Mouse (Mus musculus) left cerebral cortex, adult 11 months (tissue): ENCODE results near the gene Ecsit.
"Not testable (repeated sequence)": the region's sequence is repeated elsewhere in the genome, so short reads cannot be mapped to it uniquely, and the experiment has no call there.

ENCODE experiments used
- DNase-seq: peaks from one replicate; pipeline ENCODE4 v3.0.0; 2022; ENCODE audit warnings: low spot score

Ecsit gene

GRCm38 (mm10) chr9:22089986-22090385, 4.7 kb upstream of the Ecsit start:
- no peak for DNase-seq

DNA sequence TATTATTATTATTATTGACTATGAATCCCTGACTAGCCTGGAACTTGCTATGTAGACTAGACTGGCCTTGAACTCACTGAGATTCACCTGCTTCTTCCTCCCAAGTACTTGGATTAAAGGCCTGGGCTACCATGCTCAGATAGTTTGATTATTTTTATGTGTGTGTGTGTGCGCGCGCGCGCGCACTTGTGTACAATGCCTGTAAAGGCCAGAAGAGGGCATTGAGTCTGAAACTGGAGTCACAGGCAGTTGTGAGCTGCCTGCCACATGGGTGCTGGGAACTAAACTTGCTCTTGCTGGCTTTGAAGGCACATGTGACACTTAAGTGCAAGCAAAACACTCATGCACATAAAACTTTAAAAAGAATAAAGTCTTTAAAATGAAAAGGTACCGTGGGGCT, 4.0 kb upstream of the Ecsit start:
- DNase-seq = no peak

DNA sequence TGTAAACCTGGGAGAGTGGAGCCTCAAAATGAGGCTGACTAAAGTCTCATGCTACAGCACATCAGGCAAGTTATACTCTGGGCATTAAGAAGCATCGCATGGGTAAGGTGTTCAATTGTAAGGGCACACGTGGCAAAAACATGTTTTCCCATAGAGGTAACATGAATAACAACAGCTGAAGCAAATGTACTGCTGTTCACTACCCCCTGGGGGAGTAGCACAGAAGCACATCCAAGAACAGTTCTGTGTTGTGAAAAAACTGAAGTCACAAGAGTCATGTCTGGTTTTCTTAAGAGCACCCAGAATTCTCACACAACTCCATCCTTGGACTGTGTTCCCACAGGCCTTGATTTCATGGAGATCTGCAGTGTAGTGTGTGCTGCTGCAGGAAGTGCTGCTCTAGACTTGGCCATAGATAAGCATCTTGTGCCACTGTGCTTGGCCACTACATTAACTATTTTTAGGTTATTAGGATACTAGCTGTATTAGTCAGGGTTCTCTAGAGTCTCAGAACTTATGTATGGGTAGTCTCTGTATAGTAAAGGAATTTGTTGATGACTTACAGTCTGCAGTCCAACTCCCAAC, 1.9 kb upstream of the Ecsit start:
- DNase-seq = no peak

GRCm38 (mm10) chr9:22086012-22086411, 774 bp upstream of the Ecsit start:
- no peak for DNase-seq

GRCm38 (mm10) chr9:22084667-22085021, 594 bp downstream of the Ecsit start:
- no peak for DNase-seq

DNA sequence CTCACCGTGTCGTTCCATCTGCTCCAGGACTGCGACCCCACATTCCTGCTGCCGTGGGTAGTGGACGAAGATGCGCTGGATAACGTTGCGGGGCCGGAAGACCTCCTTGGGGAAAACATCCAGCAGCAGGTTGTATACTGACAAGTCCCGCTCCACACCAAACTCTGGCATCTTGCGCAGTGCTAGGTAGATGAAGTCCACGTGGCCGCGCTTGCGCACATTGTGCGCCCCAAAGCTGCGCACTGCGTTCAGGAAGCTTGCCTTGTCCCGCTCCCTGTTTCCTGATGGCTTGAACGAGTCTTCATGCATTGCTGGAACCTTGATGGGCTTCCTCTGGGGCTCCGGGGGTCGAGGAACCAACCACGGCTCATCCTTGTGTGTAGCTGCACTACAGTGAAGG, 9.0 kb downstream of the Ecsit start:
- DNase-seq = no peak

- not testable (repeated sequence) for DNase-seq
Observed at GRCm38 (mm10) chr9:22075778-22076177, 9.5 kb downstream of the Ecsit start.

- no peak for DNase-seq
Observed at GRCm38 (mm10) chr9:22072276-22072675, 13.0 kb downstream of the Ecsit start.

- peak; percentile 93 for DNase-seq
Observed at GRCm38 (mm10) chr9:22070791-22071573, 14.3 kb downstream of the Ecsit start, which contains the start of the genes Gm49318 and Zfp653. Gene Gm49318 (minus strand): TSS chr9:22071259. Gene Zfp653 (minus strand): TSS chr9:22071376.

DNA sequence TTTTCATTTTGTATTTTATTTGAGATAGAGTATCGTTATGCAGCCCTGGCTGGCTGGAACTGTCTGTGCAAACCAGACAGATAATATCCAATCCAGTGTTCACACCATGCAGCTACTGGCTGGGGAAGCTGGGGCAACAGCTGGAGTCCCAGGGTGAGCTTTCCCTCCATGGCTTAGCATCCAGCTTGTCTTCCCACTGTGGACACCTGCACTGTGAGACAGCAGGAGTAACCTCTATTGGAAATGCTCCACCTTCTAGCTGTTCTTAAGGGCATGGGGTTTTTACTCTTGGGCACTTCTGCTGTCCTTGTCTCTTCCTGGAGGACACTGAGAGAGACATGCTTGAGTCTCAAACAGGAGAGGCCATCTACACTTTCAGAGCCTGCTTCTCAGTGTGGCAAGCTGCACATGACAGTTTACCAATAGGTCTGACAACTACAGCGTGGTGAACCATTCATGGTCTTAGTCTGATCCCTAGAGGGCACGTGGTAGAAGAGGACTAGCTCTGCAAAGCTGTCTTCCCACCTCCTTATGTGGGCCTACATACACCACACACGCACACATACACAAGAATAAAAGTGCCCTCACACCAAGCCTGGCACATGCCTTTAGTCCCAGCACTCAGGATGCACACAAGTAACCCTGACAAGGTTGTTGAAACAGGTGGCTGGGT, 15.2 kb downstream of the Ecsit start:
- DNase-seq = no peak

DNA sequence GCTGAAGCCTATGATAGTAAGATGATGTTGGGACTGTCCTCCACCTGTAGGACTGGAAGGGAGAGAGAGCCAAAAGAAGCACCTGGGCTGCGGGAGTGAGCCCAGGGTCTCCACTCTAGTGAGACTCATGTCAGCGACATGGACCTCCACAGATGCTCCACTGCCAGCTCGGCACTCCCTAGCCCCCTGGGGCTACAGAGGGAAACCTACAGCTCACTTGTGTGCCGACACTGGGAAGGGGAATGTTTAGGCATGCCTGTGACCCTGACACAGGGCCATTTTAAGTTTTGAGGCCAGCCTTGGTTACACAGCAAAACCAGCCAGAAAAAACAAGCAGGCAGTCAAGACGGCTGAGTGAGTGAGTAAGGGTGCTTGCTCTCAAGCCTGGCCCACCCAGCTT, 18.0 kb downstream of the Ecsit start:
- DNase-seq = no peak

- DNase-seq = no peak
Observed at GRCm38 (mm10) chr9:22066433-22066832, 18.8 kb downstream of the Ecsit start.

- no peak for DNase-seq
Observed at GRCm38 (mm10) chr9:22065642-22066041, 19.6 kb downstream of the Ecsit start.

DNA sequence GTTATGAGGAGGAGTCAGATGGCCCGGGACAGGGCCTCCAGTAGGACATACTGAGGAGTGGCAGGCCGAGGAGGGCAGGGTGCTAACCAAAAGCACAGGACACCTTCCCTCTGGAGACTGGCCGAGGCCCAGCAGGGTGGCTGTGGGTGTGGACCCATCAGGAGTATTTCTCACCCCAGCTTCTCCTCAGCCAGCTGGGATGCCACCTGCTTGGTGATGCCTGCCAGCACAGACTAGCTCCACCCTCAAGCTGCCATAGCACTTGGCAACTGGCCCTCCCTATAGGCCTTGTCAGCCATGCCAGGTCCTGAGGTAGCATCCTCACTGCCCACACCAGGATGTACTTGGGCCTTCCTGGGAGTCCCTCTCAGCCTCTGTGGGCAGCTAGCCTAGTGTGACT, 20.9 kb downstream of the Ecsit start:
- DNase-seq = no peak

DNA sequence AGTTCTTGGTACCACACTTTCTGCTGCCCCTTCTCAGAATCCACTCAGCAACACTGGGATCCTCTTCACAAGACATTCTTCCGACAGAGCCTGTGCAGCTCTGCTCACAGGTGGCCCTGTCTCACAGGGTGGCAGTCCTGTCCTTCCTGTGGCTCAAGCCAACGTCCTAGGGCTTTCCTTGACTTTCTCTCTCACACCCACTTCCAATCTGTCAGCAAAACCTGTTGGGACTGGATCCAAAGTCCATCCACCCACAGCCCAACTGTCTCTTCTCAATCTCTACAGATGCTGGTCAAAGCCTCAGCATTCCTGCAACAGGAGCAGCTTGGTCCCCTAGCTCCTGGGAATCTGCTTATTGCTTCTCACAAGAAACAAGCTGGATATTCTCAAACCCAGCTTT, 23.9 kb downstream of the Ecsit start:
- DNase-seq = no peak

GRCm38 (mm10) chr9:22058011-22058424, 27.2 kb downstream of the Ecsit start:
- DNase-seq = no peak

GRCm38 (mm10) chr9:22057031-22057517, 28.2 kb downstream of the Ecsit start:
- DNase-seq = no peak

DNA sequence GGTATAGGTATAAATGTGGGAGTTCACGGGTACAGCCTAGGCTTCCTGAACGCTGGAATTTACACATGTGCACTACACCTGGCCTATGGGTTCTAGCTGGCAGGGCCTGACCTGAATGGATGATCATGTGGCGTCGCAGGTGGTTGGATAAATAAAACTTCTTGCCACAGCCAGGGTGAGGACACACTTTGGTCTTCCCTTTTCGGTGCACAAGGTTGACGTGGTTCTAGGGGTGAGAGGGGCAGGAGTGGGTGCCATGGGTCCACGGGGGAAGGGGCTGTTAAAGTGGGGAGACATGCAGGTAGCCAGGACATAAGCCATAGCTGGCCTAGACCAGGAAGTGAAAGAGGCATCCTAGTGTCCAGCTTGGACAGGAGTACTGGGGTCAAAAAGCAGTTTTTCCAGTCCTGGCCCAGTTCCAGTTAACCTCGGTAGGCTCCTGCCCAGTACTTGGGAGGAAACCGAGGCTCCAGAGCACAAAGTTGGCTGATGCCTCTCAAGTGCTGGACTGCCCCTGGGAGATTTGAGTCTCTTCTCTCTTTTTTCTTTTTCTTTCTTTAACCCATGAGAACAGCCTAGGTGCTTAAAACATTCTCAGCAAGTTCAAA, 28.8 kb downstream of the Ecsit start:
- DNase-seq = no peak

DNA sequence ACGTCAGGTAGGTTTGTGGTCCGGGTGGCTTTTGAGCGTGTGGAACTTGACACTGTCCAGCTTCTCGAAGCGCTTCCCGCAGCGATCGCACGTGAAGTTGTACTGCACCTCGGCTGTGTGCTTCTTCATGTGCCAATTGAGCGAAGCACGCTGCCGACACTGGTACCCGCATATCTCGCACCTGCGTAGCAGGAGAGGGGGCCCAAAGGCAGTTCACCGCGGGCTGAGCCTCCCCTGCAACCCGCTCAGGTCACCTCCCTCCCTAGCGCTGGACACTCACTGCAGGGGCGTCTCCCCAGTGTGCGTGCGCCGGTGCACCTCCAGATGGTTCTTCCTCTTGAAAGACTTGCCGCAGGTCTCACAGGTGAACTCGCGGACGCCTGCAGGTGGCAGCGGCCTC, 29.5 kb downstream of the Ecsit start:
- no peak for DNase-seq

- DNase-seq = peak; percentile 85
Observed at GRCm38 (mm10) chr9:22054411-22055076, 30.7 kb downstream of the Ecsit start.

- DNase-seq = no peak
Observed at GRCm38 (mm10) chr9:22053657-22054056, 31.6 kb downstream of the Ecsit start.

GRCm38 (mm10) chr9:22051958-22052254, 33.3 kb downstream of the Ecsit start, which contains the start of gene Elavl3:
Gene Elavl3 (minus strand): TSS chr9:22052023.
- peak; percentile 63 for DNase-seq
